17 mouse cellular contexts compared by ENCODE assay signal in the genomic region with DNA sequence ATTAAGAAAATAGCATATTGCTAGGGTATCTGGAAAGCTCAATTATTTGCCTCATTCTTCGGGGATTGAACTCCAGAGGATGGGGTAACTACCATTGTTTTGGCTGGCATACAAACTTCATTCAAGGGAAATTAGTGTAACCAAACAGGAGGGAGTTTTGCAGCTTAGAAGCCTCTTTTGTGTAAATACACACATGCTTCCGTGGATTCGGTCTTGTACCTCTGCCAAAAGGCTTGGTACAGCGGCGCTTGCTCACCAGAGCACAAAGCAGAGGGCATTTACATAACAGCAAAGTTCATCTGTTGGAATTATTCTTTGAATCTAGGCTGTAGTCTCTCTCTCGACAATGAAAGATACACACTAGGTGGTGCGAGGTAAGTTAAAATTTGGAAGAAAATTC.
DNase-seq lines count a peak whose midpoint lies in the region; ATAC-seq and TF ChIP-seq lines count a peak whose summit lies in the region.
"Had no signal": no experiment of that assay in that cellular context is flagged by ENCODE, and none has a peak within 500 bp of the region (broad histone marks: within the 10 kb centered on the region; RNA-seq: fewer than 3 reads in every experiment).

No protein-coding gene starts in this region.

- no peaks in the 10 kb centered on the region for H3K9me3 ChIP-seq in midbrain, embryonic 13.5 days
- no peaks in the 10 kb centered on the region for H3K9me3 ChIP-seq in midbrain, embryonic 16.5 days (replicated peaks; ENCODE audit: control insufficient read depth, low read length, poor library complexity, severe bottlenecking)
- H3K9me3 ChIP-seq in forebrain, embryonic 15.5 days = no peaks in the 10 kb centered on the region
- H3K9me3 ChIP-seq in intestine, postnatal 0 days (ENCODE audit: control insufficient read depth) = no peaks in the 10 kb centered on the region
- H3K9me3 ChIP-seq: intestine, embryonic 15.5 days; limb, embryonic 15.5 days had no signal

- TF ChIP-seq POLR2A in kidney, adult 2 months (IDR thresholded peaks at IDR 0.05; ENCODE audit: low read depth, low read length) = no peak

- H3K27me3 ChIP-seq in kidney, adult 2 months (replicated peaks; ENCODE audit: control insufficient read depth, insufficient read depth, low read length) = no peaks in the 10 kb centered on the region
- no peaks in the 10 kb centered on the region for H3K27me3 ChIP-seq in midbrain, embryonic 13.5 days
- H3K27me3 ChIP-seq in midbrain, embryonic 16.5 days (ENCODE audit: control insufficient read depth, insufficient read depth, low read depth, low read length) = no peaks in the 10 kb centered on the region
- no peaks in the 10 kb centered on the region for H3K27me3 ChIP-seq in forebrain, embryonic 15.5 days
- H3K27me3 ChIP-seq in intestine, postnatal 0 days (replicated peaks; ENCODE audit: control insufficient read depth, insufficient read depth, low read length) = no peaks in the 10 kb centered on the region
- H3K27me3 ChIP-seq: intestine, embryonic 15.5 days had no signal

- H3K4me1 ChIP-seq in kidney, adult 2 months (ENCODE audit: control insufficient read depth, insufficient read depth, low read length) = no peaks in the 10 kb centered on the region
- peaks cover 35% of the 10 kb centered on the region for H3K4me1 ChIP-seq in midbrain, embryonic 13.5 days (replicated peaks)
- peaks cover 10% of the 10 kb centered on the region for H3K4me1 ChIP-seq in midbrain, embryonic 16.5 days (ENCODE audit: control insufficient read depth, insufficient read depth, low read length)
- H3K4me1 ChIP-seq in forebrain, embryonic 15.5 days = peaks cover 22% of the 10 kb centered on the region
- H3K4me1 ChIP-seq in intestine, postnatal 0 days (replicated peaks; ENCODE audit: control insufficient read depth, insufficient read depth, low read length) = no peaks in the 10 kb centered on the region
- H3K4me1 ChIP-seq: intestine, embryonic 15.5 days had no signal

- TF ChIP-seq CTCF in kidney, adult 2 months (conservative IDR thresholded peaks at IDR 0.05; ENCODE audit: insufficient read depth, insufficient read length, low read depth, low read length) = no peak
- no peak for TF ChIP-seq CTCF in intestine, postnatal 0 days (IDR thresholded peaks at IDR 0.05; ENCODE audit: low read depth)

- H3K9ac ChIP-seq in midbrain, embryonic 13.5 days (replicated peaks) = no peak overlapping the region
- H3K9ac ChIP-seq in midbrain, embryonic 16.5 days (ENCODE audit: low read depth, low read length) = no peak overlapping the region
- no peak overlapping the region for H3K9ac ChIP-seq in forebrain, embryonic 15.5 days (replicated peaks)
- H3K9ac ChIP-seq in intestine, postnatal 0 days (ENCODE audit: low read depth, low read length) = no peak overlapping the region
- H3K9ac ChIP-seq: intestine, embryonic 15.5 days; limb, embryonic 15.5 days had no signal

- H3K27ac ChIP-seq in kidney, adult 2 months (ENCODE audit: insufficient read depth, low read depth, low read length) = no peak overlapping the region
- no peak overlapping the region for H3K27ac ChIP-seq in midbrain, embryonic 13.5 days
- H3K27ac ChIP-seq in midbrain, embryonic 16.5 days (ENCODE audit: low read length) = no peak overlapping the region
- H3K27ac ChIP-seq in forebrain, embryonic 15.5 days (replicated peaks) = no peak overlapping the region
- H3K27ac ChIP-seq in intestine, postnatal 0 days (ENCODE audit: low read depth, low read length) = no peak overlapping the region
- H3K27ac ChIP-seq: intestine, embryonic 15.5 days; limb, embryonic 15.5 days had no signal

- peak; percentile 16 for DNase-seq in kidney, adult 2 months
- no peak for DNase-seq in kidney, postnatal 10 days
- peak; percentile 8 for DNase-seq in lung, postnatal 14 days
- DNase-seq: adrenal gland, postnatal 10 days; cerebellum, adult 9-11 months; heart, postnatal 36 days; spleen, adult 18-20 months; thymus, postnatal 25 days had no signal

- WGBS in kidney, adult 2 months = 55% methylated on average over 7 of the region's 7 CpGs
- 16% methylated on average over 7 of the region's 7 CpGs for WGBS in midbrain, embryonic 13.5 days
- 18% methylated on average over 7 of the region's 7 CpGs for WGBS in midbrain, embryonic 16.5 days
- WGBS in forebrain, embryonic 15.5 days = 12% methylated on average over 7 of the region's 7 CpGs
- WGBS in intestine, postnatal 0 days = 80% methylated on average over 7 of the region's 7 CpGs

- H3K36me3 ChIP-seq in kidney, adult 2 months (ENCODE audit: control insufficient read depth, insufficient read depth, low read length) = no peaks in the 10 kb centered on the region
- no peaks in the 10 kb centered on the region for H3K36me3 ChIP-seq in midbrain, embryonic 13.5 days
- no peaks in the 10 kb centered on the region for H3K36me3 ChIP-seq in midbrain, embryonic 16.5 days (ENCODE audit: control insufficient read depth, insufficient read depth, low read length)
- no peaks in the 10 kb centered on the region for H3K36me3 ChIP-seq in forebrain, embryonic 15.5 days
- no peaks in the 10 kb centered on the region for H3K36me3 ChIP-seq in intestine, postnatal 0 days (ENCODE audit: control insufficient read depth, insufficient read depth)
- H3K36me3 ChIP-seq: intestine, embryonic 15.5 days; limb, embryonic 15.5 days had no signal

- ATAC-seq in midbrain, embryonic 13.5 days = 0 out of 2 replicates have a peak, but pooled peaks have one; percentile 34
- ATAC-seq in midbrain, embryonic 16.5 days = no peak
- peak; percentile 48; the same call in 1 of the 2 replicates for ATAC-seq in forebrain, embryonic 15.5 days (replicated peaks)
- ATAC-seq in intestine, postnatal 0 days = no peak
- ATAC-seq: CD4-positive, CD25-positive, alpha-beta regulatory T cell, adult 4 months; intestine, embryonic 15.5 days had no signal

- H3K4me3 ChIP-seq in kidney, adult 2 months (ENCODE audit: insufficient read depth, low read depth, low read length) = no peak overlapping the region
- no peak overlapping the region for H3K4me3 ChIP-seq in midbrain, embryonic 13.5 days (replicated peaks)
- no peak overlapping the region for H3K4me3 ChIP-seq in midbrain, embryonic 16.5 days (ENCODE audit: low read depth, low read length)
- H3K4me3 ChIP-seq in forebrain, embryonic 15.5 days = no peak overlapping the region
- no peak overlapping the region for H3K4me3 ChIP-seq in intestine, postnatal 0 days (ENCODE audit: low read depth, low read length)
- H3K4me3 ChIP-seq: erythroblast, embryonic 14.5 days; intestine, embryonic 15.5 days; limb, embryonic 15.5 days had no signal

- H3K4me2 ChIP-seq in midbrain, embryonic 13.5 days (replicated peaks) = no peak overlapping the region
- no peak overlapping the region for H3K4me2 ChIP-seq in midbrain, embryonic 16.5 days (ENCODE audit: low read length)
- 0 out of 2 replicates have a peak overlapping the region, but pooled peaks have one; percentile 7 for H3K4me2 ChIP-seq in forebrain, embryonic 15.5 days (replicated peaks)
- no peak overlapping the region for H3K4me2 ChIP-seq in intestine, postnatal 0 days (replicated peaks; ENCODE audit: low read depth)
- H3K4me2 ChIP-seq: heart, embryonic 11.5 days; intestine, embryonic 15.5 days; limb, embryonic 15.5 days had no signal

Comparison
In these comparisons a context has a peak if more than half of its experiments do, and no peak if none do; other contexts are left out.
1. ATAC-seq: peak in midbrain, embryonic 13.5 days (single experiment) and forebrain, embryonic 15.5 days (single experiment); none in midbrain, embryonic 16.5 days (single experiment) and intestine, postnatal 0 days (single experiment).